Mouse (Mus musculus) hematopoietic stem cell, adult 5-6 weeks (primary cell): Measurements from ENCODE around the gene Atmin. TPM values are rescaled to one million over a fixed set of nuclear protein-coding genes. Genes with fewer than 3 reads are reported as not detected.

ENCODE experiments used
- ATAC-seq, 2 experiments: fragments of 125-278 bp in 1 of 2; replicated peaks in 1 of 2; 2 replicates each; pipeline ENCODE4 v1.8.0; 2016 to 2017; ENCODE audit warnings: inconsistent platforms in 2 of 2, mild to moderate bottlenecking in 2 of 2, moderate number of reproducible peaks in 2 of 2, low read depth in 1 of 2, moderate TSS enrichment in 1 of 2; ENCODE audit not compliant: low FRiP score in 2 of 2, poor library complexity in 2 of 2, severe bottlenecking in 2 of 2, insufficient read depth in 1 of 2, low TSS enrichment in 1 of 2
- total RNA-seq: library from RNA; stranded (forward); fragments of 172-1452, 232-1000 nt; gene quantifications from 2 replicates; pipeline ENCODE4 v1.2.3, GENCODE M21; 2017

Gene Atmin
- total RNA-seq: 14.8 and 20.0 TPM in 2 replicates

- ATAC-seq: peak; percentile 34 to 58; a peak in 2 of 4 replicates
Measured at GRCm38 (mm10) chr8:116943161-116943554, at the start of gene Atmin. Atmin (plus strand) TSS chr8:116943393.

- 0 out of 4 replicates have a peak, but pooled peaks of 1 of the 2 experiments have one; percentile 12 for ATAC-seq
Measured at GRCm38 (mm10) chr8:116893938-116894337, 49.3 kb upstream of the Atmin start.

GRCm38 (mm10) chr8:116895521-116895920 is 47.7 kb upstream of the Atmin start:
- ATAC-seq: no peak

- ATAC-seq: no peak
Measured at GRCm38 (mm10) chr8:116904736-116905135, 38.5 kb upstream of the Atmin start.

GRCm38 (mm10) chr8:116905252-116905651 is 37.9 kb upstream of the Atmin start:
- peak; percentile 39 to 71; a peak in 3 of 4 replicates for ATAC-seq

GRCm38 (mm10) chr8:116905836-116906235 is 37.4 kb upstream of the Atmin start:
- ATAC-seq: 0 out of 4 replicates have a peak, but pooled peaks of 1 of the 2 experiments have one; percentile 14

- ATAC-seq: peak in 1 of 2 experiments; percentile 56; a peak in 2 of 4 replicates
Measured at GRCm38 (mm10) chr8:116921005-116921336, 22.2 kb upstream of the Atmin start.

- ATAC-seq: peak; percentile 87 to 90
Measured at GRCm38 (mm10) chr8:116921337-116922059, 21.7 kb upstream of the Atmin start, which contains the start of the genes Cmc2 and Cenpn. Cmc2 (minus strand) TSS chr8:116921455. Cenpn (plus strand) TSS chr8:116921730.

- ATAC-seq: no peak; a peak in 1 of 4 replicates
Measured at GRCm38 (mm10) chr8:116922060-116922757, 21.0 kb upstream of the Atmin start.

GRCm38 (mm10) chr8:116923526-116923925 is 19.7 kb upstream of the Atmin start:
- ATAC-seq: no peak

- ATAC-seq: peak; percentile 61 to 69
Measured at GRCm38 (mm10) chr8:116927880-116928279, 15.3 kb upstream of the Atmin start.

GRCm38 (mm10) chr8:116928588-116928987 is 14.6 kb upstream of the Atmin start:
- no peak for ATAC-seq

- no peak for ATAC-seq
Measured at GRCm38 (mm10) chr8:116934976-116935375, 8.2 kb upstream of the Atmin start.

GRCm38 (mm10) chr8:116935506-116935905 is 7.7 kb upstream of the Atmin start:
- no peak for ATAC-seq

GRCm38 (mm10) chr8:116942284-116943058 is 722 bp upstream of the Atmin start:
- no peak for ATAC-seq

GRCm38 (mm10) chr8:116943555-116944384 is 577 bp downstream of the Atmin start:
- peak; percentile 24 to 30 for ATAC-seq

GRCm38 (mm10) chr8:116944385-116944696 is 1.1 kb downstream of the Atmin start:
- ATAC-seq: no peak; a peak in 1 of 4 replicates
